Mouse (Mus musculus): ENCODE data around the gene Dnaja2. TPM values are rescaled to one million over a fixed set of nuclear protein-coding genes. Genes with fewer than 3 reads are reported as not detected.

Dnaja2 gene
- polyA plus RNA-seq (2012; rRNA removed; ENCODE audit: low replicate concordance), result 3.8 and 8.9 TPM in 2 replicates

DNA sequence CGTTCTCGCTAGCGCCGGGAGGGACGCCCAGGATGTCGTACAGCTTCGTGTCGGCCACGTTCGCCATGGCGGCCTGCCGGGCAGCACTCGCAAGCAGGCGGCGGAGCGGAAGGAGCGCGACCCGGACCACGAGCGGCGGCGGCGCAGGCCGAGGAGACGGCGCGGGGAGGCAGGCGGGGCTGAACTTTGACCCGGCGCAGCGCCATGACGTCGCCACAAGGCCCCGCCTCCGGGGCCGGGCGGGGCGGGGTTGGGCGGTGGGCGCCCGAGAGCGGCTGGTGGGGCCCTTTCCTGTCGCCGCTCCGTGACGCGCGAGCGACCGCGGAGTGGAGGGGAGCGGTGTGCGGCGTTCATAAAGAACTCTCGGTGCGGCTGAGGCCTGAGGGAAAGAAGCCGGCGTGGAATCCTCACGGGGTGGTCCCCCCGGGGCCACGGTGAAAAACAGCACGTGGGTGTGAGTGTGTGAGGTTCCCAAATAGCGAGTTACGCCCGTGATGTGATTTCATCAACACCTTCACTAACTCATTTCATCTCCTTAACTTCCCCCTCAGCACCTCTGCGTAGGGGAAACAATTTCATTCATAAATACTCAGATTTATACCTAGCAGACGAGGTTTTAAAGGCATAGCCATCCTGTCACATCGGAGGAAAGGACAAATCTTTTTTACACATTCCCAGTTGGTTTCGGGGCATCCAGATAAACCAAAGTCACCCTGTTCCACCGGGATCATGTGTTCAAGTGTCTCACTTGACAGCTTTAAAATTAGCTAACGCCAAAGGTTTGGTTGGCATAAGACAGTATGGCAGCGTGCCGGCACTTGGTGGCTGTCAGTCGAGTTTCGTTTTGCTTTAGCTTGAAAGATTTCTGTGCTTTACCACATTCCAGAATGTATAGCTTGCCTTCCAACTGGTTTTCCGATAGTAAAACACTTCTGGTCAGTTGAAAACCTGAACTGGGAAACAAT is at the start of gene Dnaja2:
Dnaja2 (minus strand) TSS at position 164 of the 965 bp plus-strand sequence.

DNA sequence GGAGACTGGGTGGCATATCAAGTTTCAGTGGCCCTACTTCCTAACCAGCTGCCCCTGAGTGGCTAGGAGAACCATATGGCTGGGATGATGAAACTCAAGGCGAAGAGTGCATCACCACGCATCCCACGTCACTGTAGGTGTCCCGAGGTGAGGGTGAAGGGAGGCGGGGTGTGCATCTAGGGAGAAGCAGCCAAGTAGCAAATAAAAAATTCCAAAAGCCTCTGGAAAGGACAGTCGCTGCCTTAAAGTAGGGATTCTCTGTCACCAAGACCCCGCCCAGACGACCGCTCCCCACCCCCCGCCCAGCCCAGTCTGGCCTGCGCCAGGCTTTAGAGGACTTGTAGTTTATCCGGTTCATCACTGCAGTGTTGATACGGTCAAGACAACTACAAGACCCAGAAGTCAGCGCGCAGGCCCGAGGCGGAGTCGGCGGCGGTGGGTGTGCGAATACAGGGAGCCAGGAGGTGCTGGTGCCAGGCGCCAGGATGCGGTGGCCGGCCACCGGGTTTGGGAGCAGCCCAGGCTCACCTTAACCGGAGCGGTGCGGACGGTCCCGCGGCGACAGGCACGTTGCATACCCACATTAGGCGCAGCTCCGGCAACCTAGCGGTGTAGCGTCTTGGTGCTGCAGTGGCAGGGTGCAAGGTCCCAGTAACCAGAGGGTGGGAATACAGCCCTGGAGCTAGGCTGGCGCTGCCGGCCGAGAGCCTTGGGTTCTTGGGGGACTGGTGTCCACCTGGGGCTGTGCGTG is 62.8 kb downstream of the Dnaja2 start, which contains the start of gene Gpt2:
Gpt2 (plus strand) TSS at position 452 of the 751 bp plus-strand sequence.

Other genes with a start within 250 kb of the Dnaja2 start
- gene Mylk3, start 169.0 kb downstream of the Dnaja2 start, polyA plus RNA-seq (2012; rRNA removed; ENCODE audit: low replicate concordance), result 0.12 and 0.27 TPM in 2 replicates
- gene 4921524J17Rik, start 122.5 kb downstream of the Dnaja2 start, polyA plus RNA-seq (2012; rRNA removed; ENCODE audit: low replicate concordance), result 1.7 and 4.2 TPM in 2 replicates
- gene Gpt2, start 62.8 kb downstream of the Dnaja2 start, polyA plus RNA-seq (2012; rRNA removed; ENCODE audit: low replicate concordance), result 63.5 and 133 TPM in 2 replicates
- gene Neto2, start 145.6 kb upstream of the Dnaja2 start, polyA plus RNA-seq (2012; rRNA removed; ENCODE audit: low replicate concordance), result 0.35 and 0.57 TPM in 2 replicates